ENCODE assay signal across 33 mouse cellular contexts in the genomic region with DNA sequence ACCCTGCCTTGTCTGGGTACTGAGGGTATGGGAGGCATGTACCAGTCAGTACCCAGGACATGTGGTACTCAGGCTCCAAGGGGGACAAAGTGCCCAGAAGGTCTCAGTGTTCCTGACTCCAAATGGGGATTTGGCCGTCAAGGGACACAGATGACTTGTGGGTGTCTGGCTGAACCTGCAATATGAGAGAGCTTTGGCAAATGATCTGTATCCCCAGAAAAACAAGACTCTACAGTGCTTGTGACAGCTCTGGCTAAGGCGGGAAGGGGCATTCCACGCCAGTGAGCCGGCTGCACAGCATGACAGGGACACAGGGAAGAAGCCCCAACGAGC. TPM values are rescaled to one million over a fixed set of nuclear protein-coding genes. Genes with fewer than 3 reads are reported as not detected.
"Had no signal": no experiment of that assay in that cellular context is flagged by ENCODE, and none has a peak within 500 bp of the region (broad histone marks: within the 10 kb centered on the region; RNA-seq: fewer than 3 reads in every experiment).

No protein-coding gene starts in this region.

- H3K27ac ChIP-seq: gastrocnemius, adult 2 months; heart, embryonic 10.5 days; hindbrain, embryonic 10.5 days; hindbrain, embryonic 12.5 days; hindbrain, embryonic 14.5 days; intestine, embryonic 15.5 days; limb, embryonic 13.5 days; limb, embryonic 15.5 days; liver, embryonic 12.5 days; liver, embryonic 14.5 days had no signal

- H3K4me3 ChIP-seq: gastrocnemius, adult 2 months; heart, embryonic 10.5 days; heart, embryonic 12.5 days; hindbrain, embryonic 10.5 days; hindbrain, embryonic 12.5 days; intestine, embryonic 15.5 days; limb, embryonic 13.5 days; limb, embryonic 15.5 days; liver, embryonic 12.5 days had no signal

- DNase-seq: gastrocnemius, adult 2 months; gastrocnemius, postnatal 10 days; gastrocnemius, postnatal 25 days; heart, adult 18-20 months; heart, postnatal 10 days; heart, postnatal 4 days; kidney, adult 18-20 months; kidney, adult 8-10 months; kidney, postnatal 10 days; kidney, postnatal 25 days; left cerebral cortex, postnatal 4 days had no signal

RNA-seq across cellular contexts. Expression of a gene that starts 5.4 kb away (rescaled TPM):
- total RNA-seq: gastrocnemius, adult 2 months; gastrocnemius, postnatal 25 days; granulocyte monocyte progenitor cell, adult 5-6 weeks; heart, postnatal 10 days; heart, postnatal 4 days; layer of hippocampus, postnatal 10 days; liver, adult 2 months had no signal
- polyA plus RNA-seq: heart, embryonic 16.5 days; inflammation-experienced regulatory T-cells, adult 6 months; limb, embryonic 15.5 days; liver, adult 2 months; liver, embryonic 16.5 days had no signal

RNA-seq across cellular contexts. Expression of a gene that starts 17.7 kb away (rescaled TPM):
- total RNA-seq: granulocyte monocyte progenitor cell, adult 5-6 weeks had no signal
- polyA plus RNA-seq: inflammation-experienced regulatory T-cells, adult 6 months had no signal

RNA-seq across cellular contexts. Expression of a gene that starts 38.2 kb away (rescaled TPM):
- total RNA-seq: gastrocnemius, adult 2 months; gastrocnemius, postnatal 10 days; gastrocnemius, postnatal 25 days; gastrocnemius, postnatal 4 days; granulocyte monocyte progenitor cell, adult 5-6 weeks; layer of hippocampus, postnatal 10 days; left cerebral cortex, postnatal 25 days; left cerebral cortex, postnatal 4 days; liver, adult 2 months had no signal
- polyA plus RNA-seq: heart, embryonic 12.5 days; heart, embryonic 14.5 days; hindbrain, embryonic 12.5 days; hindbrain, embryonic 14.5 days; inflammation-experienced regulatory T-cells, adult 6 months; kidney, embryonic 14.5 days; liver, adult 2 months; liver, embryonic 12.5 days; liver, embryonic 16.5 days had no signal

RNA-seq across cellular contexts. Expression of a gene that starts 56.3 kb away (rescaled TPM):
- total RNA-seq: gastrocnemius, postnatal 10 days; gastrocnemius, postnatal 4 days; granulocyte monocyte progenitor cell, adult 5-6 weeks; heart, postnatal 10 days; heart, postnatal 4 days; layer of hippocampus, postnatal 10 days; left cerebral cortex, postnatal 4 days; liver, adult 2 months had no signal
- polyA plus RNA-seq: heart, embryonic 12.5 days; heart, embryonic 14.5 days; heart, embryonic 16.5 days; kidney, embryonic 14.5 days; kidney, embryonic 16.5 days; limb, embryonic 11.5 days; liver, adult 2 months; liver, embryonic 14.5 days; liver, embryonic 16.5 days had no signal
